Mouse (Mus musculus) embryo, embryonic 9.5 days (tissue): ENCODE data around the gene Cdc123.
"Not testable (repeated sequence)": the region's sequence is repeated elsewhere in the genome, so short reads cannot be mapped to it uniquely, and the experiment has no call there.

Experiments used
- DNase-seq: peaks from one replicate; pipeline ENCODE4 v3.0.0-alpha.2; 2017; ENCODE audit errors: extremely low spot score

Gene Cdc123

DNA sequence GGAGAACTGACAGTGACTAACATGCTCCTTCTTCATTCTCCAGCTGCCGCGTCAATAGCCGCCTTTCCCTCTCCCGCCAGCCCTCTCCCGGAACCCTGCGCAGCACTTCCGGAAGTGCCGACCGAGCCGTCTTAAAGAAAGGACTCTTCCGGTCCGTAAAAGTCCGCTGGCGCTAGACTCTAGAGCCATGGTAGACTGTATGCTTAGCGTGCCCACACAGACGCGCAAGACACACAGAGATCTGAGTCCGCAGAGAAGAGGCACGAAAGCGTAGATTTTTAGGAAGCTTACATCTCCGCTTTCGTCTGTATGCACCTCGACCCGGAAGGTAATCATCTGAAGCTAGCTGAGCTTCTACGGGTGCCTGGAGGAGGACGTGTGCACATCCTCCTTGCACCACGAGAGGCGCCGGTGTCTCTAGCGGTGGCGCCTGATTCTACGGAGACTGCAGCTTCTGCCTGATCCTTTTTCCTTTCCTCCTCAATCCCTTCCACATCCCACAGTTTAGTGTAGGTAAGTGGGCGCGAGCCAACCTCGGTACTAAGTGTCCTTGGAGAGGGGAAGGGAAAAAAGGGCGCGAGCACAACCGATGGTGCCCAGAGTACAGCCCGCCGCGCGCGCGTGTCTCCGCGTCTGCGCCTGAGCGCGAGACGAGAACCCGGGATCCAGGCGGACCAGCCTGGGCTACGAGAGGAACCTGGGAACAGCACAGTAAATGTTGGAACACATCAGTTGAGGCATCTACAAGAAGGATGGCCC is at the start of gene Cdc123, which contains the start of gene Nudt5:
Gene Cdc123, minus strand, starts transcription at position 292 of the 759 bp plus-strand sequence.
Gene Nudt5, plus strand, starts transcription at position 147 of the 759 bp plus-strand sequence.
- DNase-seq, result peak; percentile 91

DNA sequence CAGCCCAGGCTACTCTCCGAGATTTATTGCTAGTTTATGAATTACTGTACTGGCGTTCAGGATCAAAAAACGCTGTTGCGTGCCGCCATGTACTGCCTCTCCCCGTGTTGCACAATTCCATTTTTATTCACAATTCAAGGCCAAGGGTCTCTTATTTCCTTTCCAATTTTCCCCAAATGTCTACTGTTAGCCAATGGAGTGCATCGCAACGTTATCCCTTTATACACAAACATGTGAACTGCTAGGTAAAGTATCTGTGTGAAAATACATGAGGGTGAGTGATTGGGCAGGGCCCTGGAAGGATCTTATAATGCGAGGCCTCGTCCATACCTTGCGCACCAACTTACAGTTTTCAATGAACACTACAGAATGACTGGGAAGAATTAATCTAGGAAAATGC is 49.3 kb upstream of the Cdc123 start:
- DNase-seq, result peak; percentile 34

DNA sequence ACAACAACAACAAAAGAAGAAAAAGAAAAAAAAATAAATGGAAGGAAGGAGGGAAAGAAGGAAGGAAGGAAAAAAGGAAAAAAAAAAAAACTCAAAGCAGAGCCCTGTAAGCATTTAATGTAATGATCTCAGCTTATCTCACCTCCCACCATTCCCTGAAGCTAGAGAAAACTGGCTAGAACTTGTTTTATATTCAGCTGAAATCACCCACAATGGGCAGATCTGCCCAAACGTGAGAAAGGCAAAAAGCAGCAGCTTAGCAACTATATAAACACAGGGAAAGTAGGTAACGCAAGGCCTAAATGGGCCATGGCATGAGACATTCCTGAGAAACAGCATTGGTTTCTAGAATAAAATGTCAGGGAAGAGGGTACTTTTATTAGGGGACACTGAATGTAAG is 44.4 kb upstream of the Cdc123 start:
- DNase-seq, result no peak

DNA sequence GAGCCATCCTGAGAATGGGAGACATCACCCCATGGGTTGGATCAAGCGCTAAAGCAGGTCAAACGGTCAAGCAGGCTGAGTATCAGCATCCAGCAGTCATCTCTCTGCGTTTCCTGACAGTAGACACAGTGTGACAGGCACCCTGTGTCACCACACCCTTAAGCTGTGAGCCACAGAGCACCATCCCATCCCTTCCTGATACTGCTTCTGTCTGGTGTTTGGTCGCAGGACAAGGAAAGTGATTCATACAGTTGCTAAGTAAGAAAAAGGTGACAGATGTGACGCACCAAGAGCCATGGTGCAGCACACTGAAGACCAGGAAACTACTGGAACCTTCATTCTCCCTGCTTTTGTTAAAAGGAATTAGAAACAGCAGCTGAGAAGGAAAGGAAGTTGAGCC is 43.9 kb upstream of the Cdc123 start:
- DNase-seq, result no peak

DNA sequence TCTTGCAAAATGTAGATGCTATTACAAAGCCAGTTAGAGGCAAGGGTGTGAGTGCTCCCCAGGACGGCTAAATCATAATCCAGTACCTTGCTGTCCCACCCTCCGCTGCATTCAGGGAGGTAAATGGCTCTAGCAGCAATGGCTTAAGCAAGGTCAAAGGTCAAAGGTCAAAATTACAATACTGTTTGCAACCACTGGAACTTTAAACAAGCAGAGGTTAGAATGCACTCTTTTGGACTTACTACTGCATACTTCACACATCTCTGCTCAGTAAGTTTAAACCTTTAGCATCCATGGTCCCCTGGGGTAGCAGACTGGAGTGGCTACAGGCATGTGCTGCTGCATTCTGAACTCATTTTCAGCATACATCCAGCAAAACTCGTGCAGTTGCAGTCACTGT is 32.5 kb upstream of the Cdc123 start:
- no peak for DNase-seq

DNA sequence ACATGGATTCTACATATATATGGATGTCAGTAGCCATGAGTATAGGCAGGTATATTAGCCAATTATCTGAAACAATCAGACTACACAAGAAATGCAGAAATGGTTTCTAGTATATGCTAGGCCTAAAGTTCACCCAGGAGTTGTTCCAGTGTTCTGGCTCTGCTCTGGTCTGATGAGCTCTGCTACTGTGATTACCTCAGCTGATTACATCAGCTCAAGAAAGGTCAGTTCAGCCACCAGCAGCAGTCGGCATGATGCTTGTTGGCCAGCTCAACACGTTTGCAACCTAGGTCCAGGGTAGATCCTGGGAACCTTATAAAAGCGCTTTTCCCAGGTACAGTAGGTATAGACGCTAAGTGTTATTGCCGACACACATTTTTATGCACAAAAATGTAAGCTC is 24.8 kb upstream of the Cdc123 start:
- DNase-seq, result no peak

DNA sequence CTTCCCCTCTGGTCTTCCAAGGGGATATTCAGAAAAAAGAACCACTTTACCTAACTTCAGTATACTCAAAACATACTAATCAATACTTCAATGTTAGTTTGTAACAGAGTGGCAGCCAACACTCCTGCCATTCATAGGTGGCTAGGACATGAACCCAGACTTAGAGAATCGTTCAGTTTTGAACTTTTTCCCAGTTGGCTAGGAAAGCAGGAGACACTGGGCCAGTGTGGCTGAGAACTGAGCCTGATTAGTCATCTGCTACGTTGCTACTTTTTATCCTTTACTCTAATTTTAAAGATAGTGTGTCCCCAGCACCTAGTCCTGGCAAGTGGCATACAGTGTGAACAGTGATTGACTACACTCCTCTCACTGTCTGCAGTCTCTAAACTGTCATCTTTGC is 22.7 kb upstream of the Cdc123 start:
- no peak for DNase-seq

DNA sequence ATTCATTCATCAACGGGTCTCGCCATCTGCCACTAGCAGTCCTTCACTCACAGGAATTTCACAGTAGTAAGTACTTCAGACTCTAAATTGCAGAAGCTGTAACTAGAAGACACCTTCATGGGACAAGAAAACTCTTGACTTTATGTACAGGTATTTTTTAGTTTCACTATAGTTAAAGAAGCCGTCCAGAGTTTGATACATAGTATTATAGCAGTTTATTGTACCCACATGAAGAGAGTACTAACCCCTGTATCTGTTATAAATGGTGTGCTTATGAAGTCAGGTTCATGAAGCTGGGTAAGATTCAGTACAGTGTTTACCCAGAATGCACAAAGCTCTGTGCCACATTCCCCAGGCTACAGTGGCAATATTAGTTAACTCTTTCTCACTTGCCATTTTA is 17.9 kb upstream of the Cdc123 start, which contains the start of gene Gm13199:
Gene Gm13199, minus strand, starts transcription at position 101 of the 400 bp plus-strand sequence.
- DNase-seq, result no peak

DNA sequence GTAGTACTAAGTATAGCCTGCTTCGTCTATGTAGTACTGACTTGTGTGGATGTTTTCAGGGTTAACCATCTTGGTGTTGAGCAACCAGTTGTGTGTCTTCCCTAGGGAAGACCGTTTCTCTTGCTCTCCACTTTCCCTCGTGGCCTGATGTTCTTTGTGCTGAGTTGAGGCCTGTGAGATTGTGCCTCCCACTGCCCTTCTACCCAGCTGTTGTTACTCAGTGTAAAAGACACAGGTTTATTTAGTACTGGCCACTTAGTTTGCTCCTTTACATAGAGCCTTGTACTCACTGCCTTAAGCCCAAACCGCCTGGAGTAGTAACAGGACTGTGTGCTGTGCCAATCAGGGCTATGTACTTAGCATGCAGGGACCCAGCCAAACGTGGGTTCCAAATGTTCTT is 6.9 kb upstream of the Cdc123 start:
- DNase-seq, result no peak

DNA sequence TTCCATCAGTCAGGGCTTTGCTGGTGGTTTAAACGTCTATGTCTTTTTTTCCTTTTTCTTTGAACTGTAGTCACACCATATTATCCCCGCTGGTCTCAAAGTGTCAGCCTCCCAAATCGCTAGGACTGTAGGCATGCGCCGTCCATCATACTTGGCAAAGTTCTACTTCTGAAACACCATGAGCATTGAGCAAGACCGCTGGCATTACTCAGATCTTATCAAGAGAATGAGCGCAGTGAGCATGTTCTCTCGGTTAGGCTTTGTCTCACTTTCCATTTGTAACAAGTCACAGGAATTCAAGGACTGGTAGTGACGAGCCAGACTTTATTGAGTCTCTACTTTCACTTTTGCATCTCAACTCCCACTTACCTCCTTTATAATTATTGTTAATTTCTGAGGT is 6.2 kb upstream of the Cdc123 start:
- DNase-seq, result no peak

DNA sequence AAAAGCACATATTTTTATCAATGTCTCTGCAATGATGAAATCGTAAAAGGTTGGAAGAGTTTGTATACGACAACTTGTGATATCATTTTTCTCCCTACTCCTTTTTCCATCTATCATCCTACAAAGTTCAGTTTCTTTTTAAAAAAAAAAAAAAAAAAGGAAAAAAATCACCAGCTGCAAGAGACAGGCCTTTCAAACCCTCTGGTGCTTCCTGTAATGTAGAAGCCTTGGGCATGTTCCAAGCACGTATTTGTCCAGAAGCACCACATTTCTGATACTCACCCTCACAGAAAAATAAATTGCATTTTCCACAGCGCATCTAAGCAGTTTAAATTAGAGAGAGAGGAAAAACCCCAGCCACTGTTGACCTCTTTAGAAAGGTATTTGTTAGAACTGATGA is 862 bp upstream of the Cdc123 start:
- DNase-seq, result no peak

DNA sequence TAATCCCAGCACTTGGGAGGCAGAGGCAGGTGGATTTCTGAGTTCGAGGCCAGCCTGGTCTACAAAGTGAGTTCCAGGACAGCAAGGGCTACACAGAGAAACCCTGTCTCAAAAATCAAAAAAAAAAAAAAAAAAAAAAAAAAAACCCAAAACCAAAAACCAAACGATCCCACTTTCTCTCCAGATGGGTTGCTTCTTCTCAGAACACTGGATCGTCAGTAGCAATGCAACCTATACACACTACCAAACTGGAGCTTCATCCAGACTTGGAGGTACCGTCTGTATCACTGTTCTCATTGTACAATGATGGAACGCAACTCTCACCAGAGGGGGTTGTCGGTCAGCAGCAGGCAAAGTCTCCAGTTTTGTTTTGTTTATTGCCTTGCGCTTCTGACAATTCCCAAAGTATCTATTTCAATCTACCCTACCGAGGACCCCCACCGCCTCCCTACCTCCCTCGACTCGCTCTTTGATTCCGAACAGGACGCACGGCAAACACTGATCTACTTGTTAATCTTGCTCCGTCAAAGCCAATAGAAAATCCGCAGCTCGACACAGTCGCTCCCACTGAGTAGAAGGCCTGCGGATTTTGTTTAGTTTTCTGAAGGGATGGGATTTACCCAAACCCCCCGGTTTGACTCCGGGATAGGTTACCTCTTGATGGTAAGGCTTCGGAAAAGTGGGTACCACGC is 637 bp downstream of the Cdc123 start:
- no peak for DNase-seq

DNA sequence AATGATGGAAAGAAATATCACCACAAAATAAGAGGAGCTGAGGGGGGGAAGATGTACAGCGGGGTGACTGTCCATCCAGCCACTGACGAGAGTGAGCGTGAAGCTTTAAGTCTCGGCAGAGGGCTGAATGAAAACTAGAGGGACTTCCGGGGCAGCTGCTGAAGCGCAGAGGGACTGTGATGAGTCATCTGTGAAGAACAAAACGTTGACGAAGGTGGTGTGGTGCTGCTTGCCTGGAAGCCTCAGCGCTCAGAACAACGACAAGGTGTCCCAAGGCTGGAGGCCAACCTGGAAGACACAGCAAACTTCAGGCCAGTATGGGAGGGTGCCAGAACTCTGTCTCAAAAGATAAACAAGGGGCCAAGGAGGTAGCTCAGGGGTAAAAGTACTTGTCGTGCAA is 4.1 kb downstream of the Cdc123 start:
- DNase-seq, result no peak

DNA sequence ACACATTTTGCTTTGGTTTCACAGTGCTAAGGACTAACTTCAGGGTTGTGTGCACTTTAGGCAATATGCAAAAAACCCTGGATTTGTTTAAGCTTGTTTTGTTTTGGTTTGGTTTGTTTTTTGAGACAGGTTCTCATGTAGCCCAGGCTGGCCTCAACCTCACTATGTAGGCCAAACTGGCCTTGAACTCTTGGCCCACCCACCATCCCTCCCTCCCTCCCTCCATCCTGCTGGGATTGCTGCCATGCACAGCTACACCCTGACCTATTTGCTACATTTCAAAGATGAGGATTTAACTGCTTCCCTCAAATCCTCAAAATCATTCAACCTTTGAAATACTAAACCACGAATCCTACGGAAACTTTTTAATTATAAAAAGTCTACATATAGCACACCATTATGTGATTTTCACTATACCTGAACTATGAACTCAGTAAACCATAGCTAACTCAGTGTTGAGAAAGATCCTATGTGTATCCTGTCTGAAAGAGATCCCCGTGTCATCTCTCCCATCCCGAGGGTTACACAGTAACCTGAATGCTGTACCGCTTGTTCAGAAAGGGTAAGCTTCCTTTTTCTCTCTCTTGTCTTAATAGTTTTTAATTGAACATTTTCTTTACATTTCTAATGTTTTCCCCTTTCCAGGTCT is 19.6 kb downstream of the Cdc123 start:
- DNase-seq, result no peak

DNA sequence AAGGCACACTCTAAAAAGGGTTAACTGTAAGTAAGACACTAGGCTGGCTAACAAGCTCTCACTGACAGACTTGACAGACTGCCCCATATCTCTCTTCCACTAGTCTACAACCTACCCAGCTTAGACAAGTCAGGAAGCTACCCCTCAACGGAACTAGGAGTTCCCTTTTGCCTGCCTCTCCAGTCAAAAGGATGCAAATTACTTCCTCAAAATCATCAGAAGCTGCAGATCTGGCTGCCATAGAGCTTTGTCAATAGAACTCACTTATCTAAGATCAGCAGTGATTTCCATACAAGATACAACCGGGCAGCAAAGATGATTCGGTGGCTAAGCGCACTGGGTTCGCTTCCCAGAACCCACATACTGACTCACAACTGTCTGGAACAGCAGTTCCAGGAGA is 20.3 kb downstream of the Cdc123 start:
- no peak for DNase-seq

DNA sequence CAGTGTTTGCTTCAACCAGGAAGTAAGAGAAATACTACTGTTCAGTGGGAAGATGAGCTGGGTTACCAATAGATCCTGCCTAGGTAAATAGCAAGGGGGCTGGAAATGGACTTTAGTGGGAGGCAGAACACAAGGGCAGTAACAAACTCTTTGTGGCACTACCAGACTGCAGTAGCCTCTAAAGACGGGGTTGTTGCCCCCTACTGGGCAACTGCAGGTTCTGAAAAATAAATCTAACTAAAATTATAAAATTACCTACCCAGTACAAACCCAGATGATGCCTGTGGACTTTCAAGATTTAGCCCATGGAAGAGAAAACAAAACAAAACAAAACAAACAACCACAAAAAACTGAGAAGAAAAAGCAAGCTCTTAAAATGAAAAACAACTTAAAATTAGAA is 20.8 kb downstream of the Cdc123 start:
- DNase-seq, result no peak

DNA sequence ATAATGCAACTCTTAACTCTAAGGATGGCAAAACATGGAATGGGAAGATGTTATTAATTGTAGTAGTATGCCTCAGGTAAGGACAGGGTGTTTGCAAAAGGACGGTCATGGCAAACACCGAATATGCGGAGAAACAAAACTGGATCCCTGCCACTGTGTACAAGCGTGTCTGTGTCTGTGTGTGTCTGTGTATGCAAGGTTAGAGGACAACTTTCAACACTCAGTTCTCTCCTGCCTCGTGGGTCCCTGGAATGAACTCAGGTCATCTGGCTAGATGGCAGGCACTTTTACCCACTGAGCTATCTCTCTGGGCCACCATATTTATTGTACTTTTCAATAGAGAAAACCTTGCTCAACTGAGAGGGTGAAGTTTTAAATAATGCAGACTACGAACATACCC is 22.5 kb downstream of the Cdc123 start:
- DNase-seq, result no peak

DNA sequence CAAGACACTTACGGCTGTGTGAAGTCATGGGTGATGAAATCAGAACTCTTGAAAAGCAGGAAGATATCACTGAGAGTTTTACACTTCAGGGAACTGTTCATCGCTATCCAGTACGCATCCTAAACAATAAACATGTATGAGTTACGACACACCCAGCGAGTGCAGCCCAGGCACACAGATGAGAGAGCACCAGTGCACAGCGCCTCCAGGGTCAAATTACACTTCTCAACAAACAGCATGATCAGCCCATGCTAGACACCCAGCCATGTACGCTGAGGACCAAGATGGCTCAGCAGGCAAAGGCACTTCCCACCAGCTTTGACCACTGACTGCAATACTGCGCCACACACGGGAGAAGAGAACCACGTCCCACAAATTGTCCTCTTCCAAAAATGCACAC is 23.7 kb downstream of the Cdc123 start:
- no peak for DNase-seq

DNA sequence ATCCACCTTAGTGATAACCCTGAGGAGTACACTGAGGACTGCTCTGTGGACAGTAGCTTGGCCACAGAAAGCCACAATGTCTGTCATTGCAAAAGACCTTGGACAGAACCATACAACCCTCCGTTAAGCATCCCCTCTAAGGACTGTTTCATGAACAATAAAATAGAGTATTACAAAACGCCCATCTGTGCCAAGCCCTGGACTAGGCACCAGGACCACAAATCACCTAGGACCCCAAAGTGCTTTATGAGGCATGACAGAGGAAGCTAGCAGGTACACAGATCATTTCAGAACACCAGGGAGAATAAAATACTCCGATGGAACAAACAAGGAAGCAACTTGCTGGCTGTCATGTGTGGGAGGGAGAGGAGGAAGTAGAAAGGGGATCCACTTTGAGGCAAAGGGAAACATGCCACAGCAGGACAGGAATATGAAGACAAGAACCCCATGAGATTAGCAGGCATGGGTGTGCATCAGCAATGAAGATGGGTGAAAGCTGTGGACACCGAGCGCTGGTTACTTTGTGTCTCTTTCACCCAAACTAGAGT is 33.7 kb downstream of the Cdc123 start:
- DNase-seq, result no peak

DNA sequence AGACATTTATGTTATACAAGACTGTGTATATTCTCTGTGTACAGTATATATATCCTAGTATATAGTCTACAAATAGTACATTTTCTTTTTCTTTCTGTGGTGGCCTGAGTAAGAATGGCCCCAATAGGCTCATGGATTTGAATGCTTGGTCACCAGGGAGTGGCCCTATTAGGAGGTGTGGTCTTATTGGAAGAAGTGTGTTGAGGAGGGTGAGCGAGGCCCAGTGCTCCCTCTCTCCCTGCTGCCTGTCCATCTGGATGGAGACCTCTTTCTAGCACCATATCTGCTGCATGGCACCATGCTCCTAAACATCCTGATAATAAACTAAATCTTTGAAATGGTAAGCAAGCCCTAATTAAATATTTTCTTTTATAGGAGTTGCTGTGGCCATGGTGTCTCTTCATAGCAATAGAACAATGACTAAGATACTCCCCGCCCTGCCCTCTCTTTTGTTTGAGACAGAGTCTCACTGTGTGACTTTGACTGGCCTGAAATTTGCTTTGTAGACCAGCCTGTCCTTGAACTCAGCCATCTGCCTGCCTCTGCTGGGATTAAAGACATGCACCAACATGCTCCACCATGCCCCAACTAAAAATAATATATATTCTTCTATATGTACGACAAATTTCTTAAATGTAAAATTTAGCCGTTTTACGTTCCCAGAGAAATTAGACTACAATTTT is 34.8 kb downstream of the Cdc123 start:
- DNase-seq, result no peak

DNA sequence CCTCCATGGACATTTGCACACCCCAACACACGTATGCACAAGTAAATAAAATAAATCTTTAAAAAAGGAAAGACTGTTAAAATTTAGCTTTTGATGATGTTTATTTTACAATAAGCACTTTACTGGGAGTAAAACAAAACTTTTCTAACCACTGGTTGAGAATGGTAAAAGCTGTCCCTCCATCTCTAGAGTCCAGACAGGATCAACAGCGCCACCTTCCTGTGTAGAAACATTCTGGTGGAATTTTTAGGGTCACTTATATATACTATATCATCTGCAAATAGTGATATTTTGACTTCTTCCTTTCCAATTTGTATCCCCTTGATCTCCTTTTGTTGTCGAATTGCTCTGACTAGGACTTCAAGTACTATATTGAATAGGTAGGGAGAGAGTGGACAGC is 38.8 kb downstream of the Cdc123 start:
- not testable (repeated sequence) for DNase-seq

DNA sequence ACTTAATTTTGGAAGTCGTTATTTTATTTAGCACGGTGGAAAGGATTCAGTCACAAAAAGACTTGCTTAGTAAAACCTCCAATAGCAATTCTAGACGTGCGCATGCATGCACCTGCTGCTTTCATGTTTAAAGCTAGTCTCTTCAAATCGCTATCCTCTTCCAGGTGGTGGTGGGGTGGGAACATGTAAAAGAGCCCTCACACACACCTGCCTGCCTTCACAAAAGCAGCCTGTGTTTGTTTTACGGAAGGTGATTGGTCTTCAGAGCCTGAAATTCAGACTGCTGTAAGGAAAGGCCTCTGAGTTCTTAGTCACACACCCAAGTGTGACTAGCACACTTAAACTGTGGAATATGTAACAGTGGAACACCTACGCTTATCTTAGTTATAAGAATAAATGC is 39.7 kb downstream of the Cdc123 start:
- DNase-seq, result no peak
